Mouse (Mus musculus): ENCODE measurements around the gene Wwox.

The Wwox gene

DNA sequence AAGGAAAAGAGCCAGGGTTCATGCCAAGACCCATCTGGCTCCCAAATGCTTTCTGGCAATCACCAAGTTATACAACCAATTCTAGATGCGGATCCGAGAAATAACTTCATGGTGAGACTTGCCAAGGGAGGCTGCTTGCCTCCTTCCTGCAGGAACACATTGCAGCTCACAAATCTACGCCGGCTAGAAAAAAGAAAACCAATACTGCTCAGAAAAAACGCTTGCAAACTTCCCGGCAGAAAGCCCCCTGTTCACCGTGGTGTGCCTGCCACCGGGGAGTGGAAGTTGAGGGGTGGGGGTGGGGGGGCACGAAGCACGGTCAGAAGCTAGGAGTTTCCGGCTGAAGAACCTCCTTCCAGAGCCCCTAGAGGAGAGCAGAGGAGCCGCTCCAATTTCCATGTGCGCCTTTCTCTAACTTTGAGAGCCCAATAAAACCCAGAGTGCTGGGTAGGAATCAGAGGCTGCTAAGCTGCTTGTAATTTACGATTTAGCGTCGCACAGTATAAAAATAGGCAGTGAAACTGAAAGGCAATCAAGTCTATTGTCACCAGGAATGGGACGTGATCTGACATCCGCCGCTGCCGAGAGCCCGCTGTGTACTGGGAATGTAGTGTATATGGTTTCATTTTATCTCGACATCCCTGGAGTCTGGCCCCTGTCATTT is 720.4 kb downstream of the Wwox start:
- no peak for DNase-seq (ENCODE audit: low spot score in 2 of 2)

DNA sequence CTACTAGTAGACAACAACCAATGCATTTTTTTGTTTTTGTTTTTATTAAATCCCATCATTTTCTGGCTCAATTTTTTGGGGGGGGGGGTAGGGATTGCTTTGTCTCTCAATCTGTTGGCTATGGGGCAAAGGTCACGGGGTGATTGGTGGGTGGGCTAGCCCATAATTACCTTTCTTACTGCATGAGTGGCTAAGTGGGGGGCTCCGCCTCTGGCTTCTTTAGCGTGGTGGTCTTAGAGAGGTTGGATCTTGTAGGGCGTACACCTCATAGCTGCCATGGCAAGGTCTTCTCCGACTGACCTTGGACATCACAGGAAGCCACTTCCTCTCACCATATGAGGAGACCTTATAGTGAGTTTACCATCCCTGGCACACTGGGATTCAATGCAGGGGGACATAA is 721.0 kb downstream of the Wwox start:
- DNase-seq (ENCODE audit: low spot score in 2 of 2), result no peak

DNA sequence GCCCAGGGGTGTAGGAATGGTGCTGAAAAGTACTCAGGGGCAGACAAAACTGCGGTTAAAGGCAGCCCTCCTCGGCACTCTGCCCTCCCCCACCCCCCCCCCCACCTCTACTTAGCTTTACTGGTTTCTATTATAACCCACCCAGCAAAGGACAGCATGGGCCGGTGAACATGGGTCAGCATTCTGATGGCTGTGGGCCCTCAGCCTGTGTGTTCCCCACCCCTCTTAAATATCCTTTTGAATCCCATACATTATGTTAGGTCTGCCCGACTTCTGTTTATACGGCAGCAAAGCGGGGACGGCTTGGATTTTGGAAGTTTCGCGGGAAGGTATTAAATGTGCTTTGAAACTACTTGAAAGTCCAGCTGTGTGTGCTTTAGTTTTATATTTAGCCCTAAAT is 722.1 kb downstream of the Wwox start:
- no peak for DNase-seq (ENCODE audit: low spot score in 2 of 2)

DNA sequence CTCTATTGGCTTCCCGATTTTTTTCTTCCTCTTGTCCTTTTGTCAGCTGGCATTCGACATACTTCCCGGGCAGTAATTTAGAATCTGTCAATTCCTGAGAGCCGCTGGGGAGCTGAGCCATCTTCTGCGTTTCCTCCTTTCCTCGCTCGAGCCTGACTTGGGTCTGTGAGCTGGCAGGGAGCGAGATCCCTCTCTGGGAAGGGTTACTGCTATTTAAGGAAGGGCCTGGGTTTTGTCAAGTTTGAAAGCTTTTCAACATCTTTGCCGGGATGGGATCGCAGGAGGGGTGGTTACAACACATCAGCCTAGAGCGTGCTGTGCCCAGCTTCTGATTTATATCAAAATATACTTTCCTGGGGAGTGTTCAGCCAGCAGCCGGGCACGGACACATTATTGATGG is 725.4 kb downstream of the Wwox start:
- DNase-seq (ENCODE audit: low spot score in 2 of 2), result no peak

DNA sequence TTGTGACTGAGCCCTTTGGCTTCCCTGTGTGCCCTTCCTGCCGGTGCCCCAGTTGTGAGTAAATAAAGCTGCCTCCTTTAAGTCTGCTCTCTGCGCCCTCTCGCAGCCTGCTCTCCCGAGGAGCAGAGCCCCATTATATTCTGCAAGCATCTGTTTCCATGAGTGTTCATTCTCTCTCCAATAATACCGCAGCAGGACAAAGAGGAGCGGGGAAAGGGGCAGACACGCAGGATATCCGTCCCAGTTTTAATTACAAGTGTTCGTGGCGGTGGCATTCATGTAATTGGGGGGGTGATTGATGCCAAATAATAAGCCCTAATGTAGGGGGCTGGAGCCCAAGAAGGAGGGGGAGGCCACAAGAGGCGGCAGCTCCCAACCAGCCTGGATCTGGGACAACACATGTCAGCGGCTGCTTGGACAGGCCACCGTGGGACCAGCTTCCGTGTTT is 734.2 kb downstream of the Wwox start:
- no peak for DNase-seq (ENCODE audit: low spot score in 2 of 2)

DNA sequence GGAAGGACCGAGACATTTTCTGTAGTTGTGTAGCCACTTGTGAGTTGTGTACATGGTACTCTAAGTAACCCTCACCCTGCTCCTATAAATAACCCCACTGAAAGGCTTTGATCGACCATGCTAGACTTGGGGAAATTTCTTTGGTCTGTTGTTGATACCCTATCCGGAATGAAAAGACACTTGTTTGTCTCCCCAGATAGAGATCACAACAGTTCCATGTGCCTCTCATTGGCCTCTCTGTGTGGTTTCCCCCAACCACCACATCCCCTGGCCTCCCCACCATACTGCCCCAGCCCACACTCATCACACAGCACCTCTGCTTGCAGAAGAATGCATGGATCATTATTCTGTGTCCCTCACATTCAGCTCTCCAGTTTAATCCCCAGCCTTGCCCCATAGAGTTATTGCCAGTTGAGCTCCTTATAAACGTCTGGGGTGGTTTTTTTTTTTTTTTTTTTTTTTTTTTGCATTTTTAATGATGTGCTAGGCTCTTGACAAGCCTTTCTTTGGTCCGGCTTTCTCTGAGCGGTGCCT is 746.0 kb downstream of the Wwox start:
- DNase-seq (ENCODE audit: low spot score in 2 of 2), result no peak

DNA sequence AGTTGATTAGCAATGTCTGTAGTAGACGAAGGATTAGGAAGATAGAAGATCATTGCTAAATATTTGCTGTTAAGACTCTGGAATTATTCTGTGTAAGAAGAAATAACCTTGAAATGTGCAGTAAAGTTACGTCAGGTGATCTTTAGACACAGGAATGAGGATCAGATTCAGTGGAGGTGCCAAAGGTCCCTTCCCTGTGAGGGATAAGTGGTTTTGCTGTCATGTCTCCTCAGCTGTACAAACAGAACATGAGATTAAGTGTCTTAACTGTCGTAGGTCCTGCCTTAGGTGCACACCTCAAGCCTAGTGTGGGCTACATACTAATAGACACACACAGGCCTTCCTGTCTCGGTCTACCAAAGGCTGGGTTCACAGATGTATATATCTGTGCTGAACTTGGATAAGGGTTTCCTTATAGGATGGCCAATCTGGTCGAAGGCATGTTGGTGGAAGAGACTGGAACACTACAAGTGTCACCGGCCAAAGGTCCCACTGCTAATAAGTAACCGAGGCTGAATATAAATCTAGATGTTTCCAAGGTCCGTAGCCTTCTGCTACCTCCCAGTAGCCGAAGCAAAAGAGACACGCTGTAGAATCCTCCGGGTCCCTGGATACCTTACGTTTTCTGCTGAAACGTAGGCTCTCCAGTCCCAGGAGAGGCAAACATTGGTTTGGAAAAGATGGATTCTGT is 746.8 kb downstream of the Wwox start:
- DNase-seq (ENCODE audit: low spot score in 2 of 2), result no peak

DNA sequence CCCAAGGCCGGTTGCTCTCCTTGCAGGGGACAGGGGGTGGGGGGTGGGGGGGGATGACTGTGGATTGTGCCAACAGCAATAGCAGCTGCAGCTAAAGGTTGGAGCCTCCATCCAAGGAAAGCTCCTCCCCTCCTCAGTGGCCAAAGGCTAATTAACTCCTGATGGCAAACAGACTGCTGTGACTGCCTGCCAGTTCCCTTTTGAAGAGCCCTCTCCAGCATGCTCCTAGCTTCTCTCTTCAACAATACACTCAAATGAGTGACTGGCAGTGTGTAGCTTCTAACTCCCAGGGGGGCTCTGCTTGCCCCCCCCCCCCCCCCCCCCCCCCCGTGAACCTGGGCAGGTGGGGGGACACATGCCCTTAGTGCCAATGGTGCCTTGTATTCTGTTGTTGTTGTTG is 747.4 kb downstream of the Wwox start:
- peak in 1 of 2 experiments; percentile 24 for DNase-seq (ENCODE audit: low spot score in 2 of 2)

DNA sequence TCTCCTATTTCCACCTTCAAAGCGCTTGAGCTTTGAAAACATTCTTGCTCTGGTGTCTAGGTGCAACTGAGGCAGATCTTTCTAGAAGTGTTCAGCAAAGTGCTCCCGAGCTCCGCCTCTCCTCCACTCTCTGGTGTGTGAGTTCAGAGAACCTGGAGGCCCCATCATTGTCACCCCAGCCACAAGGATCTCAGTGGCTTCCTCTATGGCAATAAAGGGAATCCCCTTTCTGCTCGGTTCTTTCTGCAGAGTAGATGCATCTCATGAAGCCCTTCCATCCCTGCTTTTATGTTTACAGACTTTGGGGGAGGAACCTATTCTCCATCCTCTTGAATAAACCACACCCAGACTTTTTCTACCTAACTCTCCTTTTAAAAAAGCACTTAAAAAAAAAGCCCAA is 749.0 kb downstream of the Wwox start:
- no peak for DNase-seq (ENCODE audit: low spot score in 2 of 2)

DNA sequence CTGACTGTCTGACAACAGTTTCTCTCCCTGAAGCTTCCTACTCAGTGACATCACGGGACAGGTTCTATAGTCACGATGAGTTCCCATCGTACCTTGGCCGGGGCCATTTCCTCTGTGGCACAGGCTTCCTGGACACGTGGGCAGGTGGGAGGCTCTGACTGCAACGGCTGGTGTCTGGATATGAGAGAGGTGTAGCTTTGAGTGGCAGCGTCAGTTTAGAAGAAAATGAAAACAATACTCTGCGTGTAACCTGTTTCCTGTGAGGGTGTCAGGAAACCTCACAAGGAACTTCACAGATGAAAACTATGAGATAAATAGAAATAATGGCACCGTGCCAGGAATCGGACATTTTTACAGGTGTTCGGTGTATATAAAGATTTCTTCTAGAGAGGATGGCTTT is 750.4 kb downstream of the Wwox start:
- no peak for DNase-seq (ENCODE audit: low spot score in 2 of 2)

DNA sequence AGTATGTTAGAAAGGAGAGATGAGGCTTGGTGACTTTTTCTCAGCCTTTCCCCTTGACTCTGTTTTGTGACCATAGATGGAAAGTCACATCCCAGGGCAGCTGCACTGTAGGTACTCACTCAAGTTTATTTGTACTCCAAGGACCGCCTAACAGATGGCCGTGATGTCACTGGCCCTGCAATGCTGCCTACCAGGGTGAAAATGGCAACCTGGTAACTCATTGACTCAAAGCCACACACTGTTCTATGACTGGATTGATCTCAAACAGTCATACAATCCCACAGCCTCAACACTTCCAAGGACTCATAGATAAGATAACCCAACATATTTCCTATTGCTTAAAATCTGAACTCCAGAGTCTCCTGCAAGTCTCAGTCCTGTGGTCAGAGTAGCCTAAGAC is 754.3 kb downstream of the Wwox start:
- no peak for DNase-seq (ENCODE audit: low spot score in 2 of 2)

DNA sequence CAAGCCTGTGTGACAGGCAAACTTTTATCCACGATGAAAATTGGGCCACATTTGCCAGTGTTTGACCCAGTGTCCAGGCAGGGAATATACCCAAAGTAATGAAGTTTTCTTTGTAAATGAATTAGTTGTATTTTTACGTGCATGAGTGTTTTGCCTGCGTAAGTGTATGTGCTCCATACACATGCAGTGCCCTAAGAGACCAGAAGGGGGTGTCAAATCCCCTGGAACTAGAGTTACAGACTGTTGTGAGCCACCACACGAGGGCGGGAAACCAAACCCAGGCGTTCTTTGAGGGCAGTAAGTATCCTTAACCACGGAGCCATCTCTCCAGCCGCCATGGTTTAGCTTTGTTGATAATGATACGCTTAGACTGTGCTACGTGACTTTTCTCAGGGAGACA is 755.9 kb downstream of the Wwox start:
- no peak for DNase-seq (ENCODE audit: low spot score in 2 of 2)

DNA sequence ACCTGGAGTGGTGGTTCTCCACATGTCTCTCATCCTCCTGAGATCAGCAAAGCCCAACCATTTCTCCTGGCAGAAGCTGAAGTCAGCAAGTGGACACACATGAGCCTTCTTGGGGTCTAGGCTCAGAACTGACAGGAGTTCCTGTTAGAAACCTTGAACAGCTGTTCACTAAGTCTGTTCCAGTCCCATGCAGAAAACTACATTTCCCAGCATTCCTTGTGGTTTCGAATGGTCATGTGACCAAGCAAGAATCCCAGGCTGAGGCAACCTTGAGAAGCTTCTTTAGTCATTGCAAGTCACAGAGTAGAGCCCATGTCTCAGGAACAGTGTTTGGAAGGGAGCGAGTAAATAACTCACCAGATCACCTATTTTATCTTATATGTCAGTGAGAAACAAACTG is 757.4 kb downstream of the Wwox start:
- no peak for DNase-seq (ENCODE audit: low spot score in 2 of 2)

DNA sequence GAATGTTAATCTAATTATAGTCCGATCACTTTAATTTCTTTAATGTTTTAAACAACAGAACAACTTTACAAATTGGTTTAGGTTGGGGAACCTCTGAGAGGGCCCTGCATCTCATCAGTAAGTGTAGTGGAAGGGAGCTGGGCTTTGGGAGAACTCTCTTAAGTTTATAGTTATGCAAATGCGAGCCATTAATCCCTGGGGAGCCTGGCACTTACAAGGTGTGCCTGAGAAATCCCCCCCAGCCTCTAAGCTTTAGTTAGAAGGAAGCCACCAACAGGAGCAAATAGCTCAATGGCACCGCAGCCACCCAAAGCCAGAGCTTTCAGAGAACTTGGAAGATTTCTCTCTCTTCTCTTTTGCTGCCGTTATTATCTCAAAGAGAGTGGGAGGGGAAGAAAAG is 759.7 kb downstream of the Wwox start:
- no peak for DNase-seq (ENCODE audit: low spot score in 2 of 2)

DNA sequence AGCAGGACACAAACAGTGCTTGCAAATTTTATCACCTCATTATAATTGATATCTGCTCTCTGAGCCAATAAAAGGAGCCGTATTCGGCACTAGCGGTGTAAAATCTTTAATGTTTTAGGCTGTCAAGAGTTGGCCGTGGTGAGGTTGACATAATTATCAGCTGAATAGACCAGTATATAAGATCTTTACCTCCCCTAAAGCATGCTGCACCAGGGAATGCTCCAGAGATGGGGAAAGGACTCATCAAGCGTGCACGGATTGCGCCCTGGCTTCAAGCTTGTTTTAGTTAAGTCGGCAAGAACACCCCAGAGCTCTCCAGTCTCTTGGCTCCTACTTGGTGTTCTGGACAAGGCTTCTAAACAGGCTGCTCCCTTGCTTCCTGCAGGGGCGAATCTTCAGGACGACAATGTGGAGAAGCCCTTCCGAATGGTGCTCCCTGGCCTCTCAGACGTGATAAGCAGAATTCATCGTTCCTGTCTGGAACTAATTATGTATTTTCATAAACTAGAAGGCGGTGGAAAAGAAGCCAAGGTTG is 760.2 kb downstream of the Wwox start:
- no peak for DNase-seq (ENCODE audit: low spot score in 2 of 2)

DNA sequence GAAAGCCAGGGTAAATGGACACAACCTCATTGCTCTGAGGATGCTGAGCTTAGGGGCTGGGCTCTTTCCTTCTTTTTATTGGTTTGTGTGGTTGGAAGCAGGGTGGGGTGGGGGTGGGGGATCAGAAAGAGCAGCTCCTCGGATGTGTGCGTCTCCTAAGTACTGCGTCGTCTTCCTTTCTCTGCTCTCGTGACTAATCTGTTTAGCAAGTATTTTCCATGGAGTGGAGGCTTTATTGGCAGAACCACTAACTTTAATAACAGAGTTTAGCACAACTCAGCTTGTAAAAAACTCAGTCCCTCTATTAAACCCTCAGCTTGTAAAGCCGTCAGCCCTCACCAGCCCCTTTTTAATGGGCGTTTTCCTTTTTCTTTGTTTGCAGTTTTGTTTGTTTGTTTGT is 762.3 kb downstream of the Wwox start:
- no peak for DNase-seq (ENCODE audit: low spot score in 2 of 2)

DNA sequence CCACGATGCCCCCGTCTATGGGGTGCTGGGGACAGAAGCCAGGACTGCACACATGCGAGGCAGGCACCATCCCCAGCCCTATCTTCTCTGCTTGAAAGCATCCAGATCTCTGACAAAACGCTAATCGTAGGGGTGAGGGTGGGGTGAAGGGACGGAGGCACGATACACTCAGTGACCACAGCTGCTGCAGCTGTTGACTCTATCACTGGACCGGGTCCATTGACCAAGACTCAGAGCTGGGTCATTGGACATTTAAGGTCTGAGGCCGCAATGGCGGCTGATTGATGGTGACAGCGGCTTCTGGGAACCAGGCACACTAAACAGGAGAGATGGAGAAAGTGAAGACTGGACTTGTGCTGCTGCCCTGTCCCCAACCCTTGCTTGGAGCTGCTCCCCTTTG is 768.0 kb downstream of the Wwox start:
- DNase-seq (ENCODE audit: low spot score in 2 of 2), result no peak

DNA sequence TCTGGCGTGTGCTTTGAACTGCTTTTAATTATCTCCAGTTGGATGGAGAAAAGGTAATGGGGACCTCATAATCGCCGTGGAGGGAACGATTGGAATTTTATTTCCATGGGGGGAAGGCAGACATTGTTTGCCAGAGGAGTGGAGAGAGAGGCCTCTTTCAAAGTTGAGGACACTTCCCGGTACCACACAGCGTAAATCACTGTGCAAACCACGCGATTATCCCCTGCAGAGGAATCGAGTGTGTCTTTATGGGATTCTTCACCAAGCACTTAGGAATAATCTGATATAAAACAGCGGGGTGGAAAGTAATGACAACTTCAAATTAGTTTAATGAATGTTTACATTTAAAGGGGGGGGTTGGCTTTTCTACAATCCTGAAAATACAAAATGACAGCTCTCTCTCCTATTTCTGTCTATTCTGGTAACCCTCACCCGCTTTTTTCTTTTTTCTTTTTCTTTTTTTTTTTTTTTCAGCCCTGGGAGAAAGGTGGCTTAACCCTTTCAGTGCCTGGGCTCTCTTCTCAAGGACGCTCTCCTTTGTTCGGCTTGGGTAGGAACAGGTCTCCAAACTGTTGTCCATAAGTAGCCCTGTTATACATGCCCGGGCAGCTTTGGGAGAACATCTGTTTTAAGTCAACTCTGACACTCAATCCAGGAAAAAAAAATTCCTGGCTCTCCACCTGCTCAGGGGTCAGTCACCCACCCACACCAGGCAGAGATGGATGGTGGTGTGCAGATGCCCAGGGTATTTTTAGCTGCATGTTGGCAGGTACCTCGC is 769.1 kb downstream of the Wwox start:
- no peak for DNase-seq (ENCODE audit: low spot score in 2 of 2)

DNA sequence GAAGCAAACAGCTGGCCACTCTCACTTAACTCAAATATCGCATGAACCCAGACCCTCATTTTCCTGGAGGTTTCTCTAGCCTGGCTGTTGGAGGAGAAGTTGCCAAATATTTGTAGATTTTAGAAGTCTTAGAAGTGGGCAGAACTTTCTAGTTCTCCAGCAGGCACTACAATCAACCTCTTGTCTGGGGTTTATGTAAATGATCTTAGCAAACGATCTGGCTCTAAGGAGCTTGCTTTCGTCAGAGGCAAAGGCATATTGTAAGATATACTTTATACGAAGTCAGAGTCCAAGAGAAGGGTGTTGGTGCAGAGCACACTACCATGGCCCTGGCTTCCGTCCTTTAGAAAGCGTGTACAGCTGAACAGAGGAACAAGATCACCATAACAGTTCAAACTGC is 770.6 kb downstream of the Wwox start:
- no peak for DNase-seq (ENCODE audit: low spot score in 2 of 2)

DNA sequence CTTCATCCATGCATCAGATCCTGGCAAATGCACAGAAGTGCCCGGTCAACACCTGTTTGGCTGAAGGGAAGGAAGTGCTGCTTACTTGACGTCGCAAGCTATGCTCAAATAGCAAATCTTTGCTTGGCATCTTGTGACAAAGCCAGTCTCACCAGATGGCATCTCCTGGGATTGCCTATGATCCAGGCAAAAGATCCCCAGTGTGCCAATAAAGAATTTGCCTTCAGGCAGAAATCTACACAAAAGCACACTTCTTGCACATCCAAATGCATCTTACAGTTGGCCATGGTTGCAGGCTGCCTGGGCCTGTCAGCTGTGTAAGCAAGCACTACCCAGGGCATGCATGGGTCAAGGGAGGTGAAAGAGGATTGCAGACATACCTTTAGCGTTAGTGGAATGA is 773.7 kb downstream of the Wwox start:
- no peak for DNase-seq (ENCODE audit: low spot score in 2 of 2)

DNA sequence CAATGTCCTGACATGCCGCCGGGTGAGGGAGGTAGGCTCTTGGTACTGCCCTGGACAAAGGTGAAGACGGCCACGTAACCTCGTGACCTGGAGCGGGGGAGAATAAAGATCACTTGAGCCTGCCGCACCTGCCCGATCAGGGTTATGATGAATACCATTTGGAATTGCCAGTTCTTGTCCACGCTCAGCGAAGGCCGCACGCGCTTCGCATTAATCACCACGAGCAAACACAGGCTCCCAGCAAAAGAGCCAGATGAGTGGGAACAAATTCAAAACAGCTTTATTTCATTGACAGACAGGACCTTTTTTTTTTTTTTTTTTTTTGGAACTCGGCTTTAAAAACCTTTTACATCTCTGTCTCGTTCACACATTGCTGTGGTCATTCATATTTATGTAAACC is 775.4 kb downstream of the Wwox start:
- DNase-seq (ENCODE audit: low spot score in 2 of 2), result no peak

DNA sequence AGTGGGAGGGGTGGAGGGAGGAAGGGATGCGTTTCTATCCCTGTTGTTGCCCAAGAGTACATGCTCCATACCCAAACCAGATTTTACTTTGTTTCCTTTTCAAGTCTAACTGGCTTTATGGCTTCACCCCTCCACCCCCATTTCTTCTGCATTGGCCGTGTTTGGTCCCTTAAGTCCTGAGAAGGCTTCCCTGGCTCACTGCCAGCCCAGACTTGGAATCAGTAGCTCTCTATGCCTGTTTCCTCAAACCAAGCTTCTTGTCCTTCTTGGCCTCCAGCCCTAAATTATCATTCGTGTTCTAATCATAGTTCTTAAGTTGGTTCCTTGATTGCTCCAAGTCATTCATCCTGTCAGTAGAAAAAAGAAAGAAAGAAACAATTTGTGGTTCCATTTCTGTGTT is 777.3 kb downstream of the Wwox start:
- no peak for DNase-seq (ENCODE audit: low spot score in 2 of 2)

DNA sequence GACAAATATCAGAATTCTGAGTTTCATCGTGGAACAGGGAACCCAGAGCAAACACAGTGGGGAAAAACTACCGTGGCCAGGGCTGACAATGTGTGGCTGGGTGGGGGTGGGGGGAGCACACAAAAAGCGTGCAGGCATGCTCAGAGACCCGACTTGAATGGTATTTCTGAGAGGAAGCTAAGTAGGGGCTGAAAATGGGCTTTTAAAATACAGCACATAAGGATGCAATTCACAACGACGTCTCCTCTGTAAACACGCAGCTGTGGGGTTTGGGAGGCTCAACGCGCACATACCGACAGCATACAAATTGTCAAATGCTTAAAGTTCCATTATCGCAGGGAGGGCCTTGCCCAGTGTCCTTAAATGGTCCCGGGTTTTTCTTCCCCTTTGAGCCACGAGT is 783.1 kb downstream of the Wwox start:
- no peak for DNase-seq (ENCODE audit: low spot score in 2 of 2)

Measured in cerebellum, postnatal 4 days (tissue).